Mouse (Mus musculus) G1E (cell line): Measurements from ENCODE around the gene Wdsub1.
"Not testable (repeated sequence)": the region's sequence is repeated elsewhere in the genome, so short reads cannot be mapped to it uniquely, and the experiment has no call there.

Experiments used
- CTCF ChIP-seq: IDR thresholded peaks from 2 replicates; pipeline ENCODE4 v1.5.1; 2012; ENCODE audit warnings: low read depth, low read length, inconsistent platforms, mixed read lengths
- GATA1 ChIP-seq: IDR thresholded peaks from 2 replicates; pipeline ENCODE4 v1.6.1; 2012; ENCODE audit warnings: borderline replicate concordance, low read length, inconsistent platforms, mixed read lengths
- POLR2AphosphoS5 ChIP-seq: IDR thresholded peaks from 2 replicates; pipeline ENCODE4 v1.6.1; 2012; ENCODE audit warnings: low read depth, low read length, inconsistent platforms; ENCODE audit not compliant: insufficient replicate concordance
- TAL1 ChIP-seq: conservative IDR thresholded peaks from 2 replicates; pipeline ENCODE4 v1.6.1; 2012; ENCODE audit warnings: low read depth, low read length, inconsistent platforms, mixed read lengths

- TF ChIP-seq TAL1, CTCF, POLR2AphosphoS5, GATA1: not testable (repeated sequence)
These were observed 30.5 kb downstream of the Wdsub1 start for GRCm38 (mm10) chr2:59851885-59852284.
